In the genomic region with DNA sequence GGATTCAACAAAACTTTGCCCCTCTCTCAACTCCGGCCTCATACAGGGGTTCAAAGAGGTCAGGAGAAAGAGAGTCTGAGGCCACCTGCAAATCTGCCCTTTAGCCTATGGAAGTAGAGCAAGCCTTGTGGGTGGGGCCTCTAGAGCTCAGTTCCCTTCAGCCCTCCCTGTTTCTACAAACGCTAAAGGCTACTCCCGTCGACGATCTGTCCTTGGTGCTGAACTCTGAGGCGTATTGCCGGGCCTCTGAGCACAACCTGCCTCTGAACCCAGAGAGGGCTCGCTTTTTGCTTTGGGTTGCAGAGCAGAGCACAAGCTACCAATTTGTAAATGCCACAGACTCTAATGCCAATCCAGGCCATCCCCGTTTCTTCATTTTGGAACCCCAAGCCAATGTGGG, we compare ENCODE assay signal across 9 mouse cellular contexts. TPM values are rescaled to one million over a fixed set of nuclear protein-coding genes. Genes with fewer than 3 reads are reported as not detected.
DNase-seq lines count a peak whose midpoint lies in the region; ATAC-seq and TF ChIP-seq lines count a peak whose summit lies in the region.
"Had no signal": no experiment of that assay in that cellular context is flagged by ENCODE, and none has a peak within 500 bp of the region (broad histone marks: within the 10 kb centered on the region; RNA-seq: fewer than 3 reads in every experiment).

No protein-coding gene starts in this region.

- WGBS in limb, embryonic 14.5 days = 10% methylated on average over 9 of the region's 9 CpGs

- H3K9ac ChIP-seq in limb, embryonic 14.5 days (ENCODE audit: low read depth, low read length, severe bottlenecking) = no peak overlapping the region

- H3K9me3 ChIP-seq in limb, embryonic 14.5 days (ENCODE audit: control insufficient read depth, low read length) = no peaks in the 10 kb centered on the region

- no peak overlapping the region for H3K4me3 ChIP-seq in limb, embryonic 14.5 days (replicated peaks; ENCODE audit: low read length)

- H3K27ac ChIP-seq in limb, embryonic 14.5 days (replicated peaks; ENCODE audit: low read depth, low read length) = no peak overlapping the region

- DNase-seq in adrenal gland, adult 2 months = peak; percentile 25
- no peak for DNase-seq in adrenal gland, postnatal 4 days (ENCODE audit: low spot score in 2 of 2)
- DNase-seq in 3T3-L1 (ENCODE audit: low read depth, low spot score) = peak; percentile 72
- DNase-seq in embryo, embryonic 11.5 days (ENCODE audit: low read depth, low spot score) = peak; percentile 52
- peak; percentile 79 for DNase-seq in limb, embryonic 14.5 days (ENCODE audit: low spot score)
- DNase-seq in thymus, postnatal 14 days = peak; percentile 37
- DNase-seq in right cerebral cortex, postnatal 4 days = no peak
- DNase-seq in cerebellum, adult 18-20 months = no peak

- H3K4me2 ChIP-seq in limb, embryonic 14.5 days (replicated peaks; ENCODE audit: low read depth, low read length, severe bottlenecking) = no peak overlapping the region

- H3K36me3 ChIP-seq in limb, embryonic 14.5 days (ENCODE audit: control insufficient read depth, insufficient read depth, low read length) = no peaks in the 10 kb centered on the region

- TF ChIP-seq POLR2A in limb, embryonic 14.5 days (IDR thresholded peaks at IDR 0.05; ENCODE audit: borderline replicate concordance, extremely low read depth, insufficient read depth, insufficient read length) = no peak

- H3K27me3 ChIP-seq in limb, embryonic 14.5 days (ENCODE audit: control insufficient read depth, insufficient read depth, low read length) = peaks cover 59% of the 10 kb centered on the region

- ATAC-seq in limb, embryonic 14.5 days (ENCODE audit: low FRiP score, low read depth) = no peak

- H3K4me1 ChIP-seq in limb, embryonic 14.5 days (ENCODE audit: control insufficient read depth, insufficient read depth, low read length) = 0 out of 2 replicates have a peak, but pooled peaks cover 3% of the 10 kb centered on the region

RNA-seq across cellular contexts. Expression of gene Ncan, which starts 3.1 kb away (rescaled TPM):
- under 1 TPM; 0.24 to 0.26 TPM for total RNA-seq in adrenal gland, adult 2 months (2021)
- polyA plus RNA-seq in adrenal gland, adult 2 months (2012; rRNA removed) = 0.89 and 1.3 TPM in 2 replicates
- 1 to 10 TPM; 2.4 to 3.6 TPM for total RNA-seq in adrenal gland, postnatal 4 days (2021)
- 0.58 and 0.59 TPM in 2 replicates for polyA plus RNA-seq in limb, embryonic 14.5 days (2012; rRNA removed)
- polyA plus RNA-seq in limb, embryonic 14.5 days (2014; fragmentation: Nextera tagmentation; extraction: Ambion mirVana) = 0.25 and 0.48 TPM in 2 replicates
- polyA plus RNA-seq: C2C12 had no signal

RNA-seq across cellular contexts. Expression of gene Nr2c2ap, which starts 13.5 kb away (rescaled TPM):
- 10 to 100 TPM; 19.1 to 20.0 TPM for total RNA-seq in adrenal gland, adult 2 months (2021)
- polyA plus RNA-seq in adrenal gland, adult 2 months (2012; rRNA removed) = 11.9 and 12.4 TPM in 2 replicates
- 10 to 100 TPM; 23.6 to 26.0 TPM for total RNA-seq in adrenal gland, postnatal 4 days (2021)
- polyA plus RNA-seq in limb, embryonic 14.5 days (2012; rRNA removed) = 17.4 and 19.3 TPM in 2 replicates
- 18.3 and 20.8 TPM in 2 replicates for polyA plus RNA-seq in limb, embryonic 14.5 days (2014; fragmentation: Nextera tagmentation; extraction: Ambion mirVana)

RNA-seq across cellular contexts. Expression of gene Rfxank, which starts 21.3 kb away (rescaled TPM):
- total RNA-seq in adrenal gland, adult 2 months (2021) = 10 to 100 TPM; 15.4 to 18.0 TPM
- polyA plus RNA-seq in adrenal gland, adult 2 months (2012; rRNA removed) = 13.6 and 16.6 TPM in 2 replicates
- total RNA-seq in adrenal gland, postnatal 4 days (2021) = 10 to 100 TPM; 15.9 to 18.9 TPM
- 33.5 and 38.6 TPM in 2 replicates for polyA plus RNA-seq in limb, embryonic 14.5 days (2012; rRNA removed)
- 17.6 and 17.8 TPM in 2 replicates for polyA plus RNA-seq in limb, embryonic 14.5 days (2014; fragmentation: Nextera tagmentation; extraction: Ambion mirVana)

RNA-seq across cellular contexts. Expression of gene Borcs8, which starts 21.7 kb away (rescaled TPM):
- 10 to 100 TPM; 57.1 to 57.8 TPM for total RNA-seq in adrenal gland, adult 2 months (2021)
- polyA plus RNA-seq in adrenal gland, adult 2 months (2012; rRNA removed) = 70.4 and 84.8 TPM in 2 replicates
- total RNA-seq in adrenal gland, postnatal 4 days (2021) = 10 to 100 TPM; 55.5 to 56.4 TPM
- 84.2 and 89.1 TPM in 2 replicates for polyA plus RNA-seq in limb, embryonic 14.5 days (2012; rRNA removed)
- 61.4 and 61.8 TPM in 2 replicates for polyA plus RNA-seq in limb, embryonic 14.5 days (2014; fragmentation: Nextera tagmentation; extraction: Ambion mirVana)

RNA-seq across cellular contexts. Expression of gene Mef2b, which starts 21.9 kb away (rescaled TPM):
- total RNA-seq in adrenal gland, adult 2 months (2021) = under 1 TPM; 0.45 to 0.63 TPM
- polyA plus RNA-seq in adrenal gland, adult 2 months (2012; rRNA removed) = 1.5 and 2.2 TPM in 2 replicates
- 1 to 10 TPM; 1.5 to 1.6 TPM for total RNA-seq in adrenal gland, postnatal 4 days (2021)
- 0.67 and 0.82 TPM in 2 replicates for polyA plus RNA-seq in limb, embryonic 14.5 days (2012; rRNA removed)
- polyA plus RNA-seq in limb, embryonic 14.5 days (2014; fragmentation: Nextera tagmentation; extraction: Ambion mirVana) = 0.37 TPM in 1 of 2 replicates, not detected in the other

Comparison
In these comparisons a context has a peak if more than half of its experiments do, and no peak if none do; other contexts are left out.
1. DNase-seq: peak in adrenal gland, adult 2 months (single experiment), 3T3-L1 (single experiment), embryo, embryonic 11.5 days (single experiment), limb, embryonic 14.5 days (single experiment) and thymus, postnatal 14 days (single experiment); none in adrenal gland, postnatal 4 days (0 of 2), right cerebral cortex, postnatal 4 days (single experiment) and cerebellum, adult 18-20 months (0 of 2).